Mouse (Mus musculus): Measurements from ENCODE around the gene Zfp747.

DNA sequence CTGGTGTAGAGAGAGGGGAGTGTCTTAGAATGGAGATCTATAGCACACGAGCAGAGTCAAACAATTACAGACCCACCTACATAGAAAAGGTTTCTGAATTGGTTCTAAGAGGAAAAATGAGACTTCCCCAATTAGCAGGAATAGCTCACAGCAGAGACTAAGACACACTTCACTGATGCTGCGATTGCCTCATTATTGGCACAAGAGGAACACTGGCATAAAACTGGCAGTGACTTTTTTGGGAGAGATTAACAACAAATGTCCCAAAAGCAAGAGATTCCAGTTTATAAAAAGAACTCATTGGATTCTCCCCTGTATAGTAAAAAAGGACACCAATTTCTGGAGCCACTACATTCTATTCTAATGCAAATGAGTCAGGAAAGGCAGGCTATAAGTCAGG is 18.0 kb downstream of the Zfp747 start:
- TF ChIP-seq GATA1 (IDR thresholded peaks at IDR 0.05; ENCODE audit: low read length) (no peak), TAL1 (IDR thresholded peaks at IDR 0.05; ENCODE audit: low read length) (no peak)
